In genomic region chr6:41091177-41091829, GRCm38 (mm10) we compare ENCODE assay signal across 9 mouse cellular contexts. TPM values are rescaled to one million over a fixed set of nuclear protein-coding genes. Genes with fewer than 3 reads are reported as not detected.
DNase-seq lines count a peak whose midpoint lies in the region; ATAC-seq lines count a peak whose summit lies in the region.
"Had no signal": no experiment of that assay in that cellular context is flagged by ENCODE, and none has a peak within 500 bp of the region (broad histone marks: within the 10 kb centered on the region; RNA-seq: fewer than 3 reads in every experiment).

No protein-coding gene starts in this region.

- ATAC-seq in kidney, embryonic 15.5 days (replicated peaks; ENCODE audit: low FRiP score) = 0 out of 2 replicates have a peak, but pooled peaks have one; percentile 22
- peak; percentile 91 for ATAC-seq in common myeloid progenitor, adult 5-6 weeks (replicated peaks; ENCODE audit: low read depth, poor library complexity, severe bottlenecking)
- ATAC-seq in midbrain, embryonic 12.5 days (ENCODE audit: low FRiP score, low read depth) = peak; percentile 49; the same call in 1 of the 2 replicates

- H3K4me1 ChIP-seq in kidney, embryonic 15.5 days = no peaks in the 10 kb centered on the region
- H3K4me1 ChIP-seq in midbrain, embryonic 12.5 days = no peaks in the 10 kb centered on the region

- H3K27ac ChIP-seq in kidney, embryonic 15.5 days = no peak overlapping the region
- H3K27ac ChIP-seq in midbrain, embryonic 12.5 days (replicated peaks) = no peak overlapping the region

- no peaks in the 10 kb centered on the region for H3K9me3 ChIP-seq in kidney, embryonic 15.5 days (replicated peaks)
- no peaks in the 10 kb centered on the region for H3K9me3 ChIP-seq in midbrain, embryonic 12.5 days

- no peaks in the 10 kb centered on the region for H3K36me3 ChIP-seq in kidney, embryonic 15.5 days
- H3K36me3 ChIP-seq in midbrain, embryonic 12.5 days = no peaks in the 10 kb centered on the region

- H3K4me3 ChIP-seq in kidney, embryonic 15.5 days (replicated peaks) = no peak overlapping the region
- no peak overlapping the region for H3K4me3 ChIP-seq in midbrain, embryonic 12.5 days

- H3K4me2 ChIP-seq in kidney, embryonic 15.5 days = no peak overlapping the region
- no peak overlapping the region for H3K4me2 ChIP-seq in midbrain, embryonic 12.5 days (replicated peaks)

- H3K9ac ChIP-seq in kidney, embryonic 15.5 days = no peak overlapping the region
- no peak overlapping the region for H3K9ac ChIP-seq in midbrain, embryonic 12.5 days (replicated peaks)

- no peak for DNase-seq in kidney, adult 11 months
- DNase-seq in ES-CJ7 (ENCODE audit: low read depth, low spot score) = peak; percentile 28
- DNase-seq in urinary bladder, postnatal 4 days (ENCODE audit: low spot score in 2 of 2) = no peak
- DNase-seq in layer of hippocampus, adult 9-10 months (ENCODE audit: low spot score) = no peak
- DNase-seq in spleen, postnatal 14 days (ENCODE audit: low spot score in 2 of 2) = no peak

- H3K27me3 ChIP-seq in kidney, embryonic 15.5 days = no peaks in the 10 kb centered on the region
- H3K27me3 ChIP-seq in midbrain, embryonic 12.5 days = no peaks in the 10 kb centered on the region

- 38% methylated on average over 4 of the region's 4 CpGs for WGBS in kidney, embryonic 15.5 days
- 51% methylated on average over 4 of the region's 4 CpGs for WGBS in midbrain, embryonic 12.5 days

RNA-seq across cellular contexts. Expression of gene 2210010C04Rik, which starts 56.0 kb away (rescaled TPM):
- polyA plus RNA-seq in kidney, embryonic 15.5 days (2015; fragmentation: Nextera tagmentation; extraction: Ambion mirVana) = not detected in 2 replicates
- total RNA-seq in common myeloid progenitor, adult 5-6 weeks (2017) = not detected in 2 replicates
- not detected in 2 replicates for polyA plus RNA-seq in midbrain, embryonic 12.5 days (2016; fragmentation: Nextera tagmentation; extraction: Ambion mirVana)
- total RNA-seq: layer of hippocampus, postnatal 25 days had no signal

Comparison
In these comparisons a context has a peak if more than half of its experiments do, and no peak if none do; other contexts are left out.
1. ATAC-seq: peak in every context shown above with its lines; median percentile 91 in common myeloid progenitor, adult 5-6 weeks; 49 in midbrain, embryonic 12.5 days; 22 in kidney, embryonic 15.5 days.